Mouse (Mus musculus): ENCODE data around the gene Spint3.
"Not testable (repeated sequence)": the region's sequence is repeated elsewhere in the genome, so short reads cannot be mapped to it uniquely, and the experiment has no call there.

Gene Spint3

DNA sequence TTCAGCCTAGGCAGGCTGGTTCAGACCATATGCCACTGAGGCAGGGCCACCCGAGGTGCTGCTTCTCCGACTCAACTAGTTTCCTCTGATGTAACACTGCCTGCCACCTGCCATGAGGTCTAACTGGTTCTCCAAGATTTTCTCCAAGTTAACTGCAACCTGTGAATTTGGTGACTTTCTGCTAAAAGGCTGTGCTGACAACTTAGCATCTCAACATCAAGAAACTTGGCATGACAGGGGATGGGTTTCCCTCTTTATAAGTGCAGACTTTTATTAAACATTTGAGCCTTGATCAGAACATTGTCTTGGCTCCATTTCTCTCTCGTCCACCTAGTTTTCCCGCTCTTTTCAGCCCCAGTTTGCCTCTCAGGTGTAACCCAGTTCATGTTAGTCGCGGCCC lies at the start of gene Spint3:
TSS of gene Spint3 (minus strand) at position 101 of the 400 bp plus-strand sequence.
- not testable (repeated sequence) for DNase-seq (ENCODE audit: low spot score)

DNA sequence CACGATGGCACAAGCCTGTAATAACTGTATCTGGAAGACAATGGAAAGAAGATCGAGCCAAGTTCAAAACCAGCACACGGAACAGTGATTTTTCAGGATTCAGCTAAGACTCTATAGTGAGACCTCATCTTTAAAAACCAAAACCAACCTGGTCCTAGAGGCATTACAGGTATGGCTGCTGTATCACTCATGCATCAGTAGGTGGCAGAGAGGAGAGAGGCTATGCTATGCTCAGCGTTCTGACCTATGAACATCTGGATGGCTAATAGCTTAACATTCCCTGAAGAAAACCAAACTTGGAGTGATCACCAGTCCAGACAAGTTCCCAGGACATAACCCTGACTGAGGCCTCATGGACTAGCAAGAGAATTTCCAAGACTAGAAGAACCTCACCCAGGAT lies 48.5 kb upstream of the Spint3 start:
- DNase-seq (ENCODE audit: low spot score), result no peak

DNA sequence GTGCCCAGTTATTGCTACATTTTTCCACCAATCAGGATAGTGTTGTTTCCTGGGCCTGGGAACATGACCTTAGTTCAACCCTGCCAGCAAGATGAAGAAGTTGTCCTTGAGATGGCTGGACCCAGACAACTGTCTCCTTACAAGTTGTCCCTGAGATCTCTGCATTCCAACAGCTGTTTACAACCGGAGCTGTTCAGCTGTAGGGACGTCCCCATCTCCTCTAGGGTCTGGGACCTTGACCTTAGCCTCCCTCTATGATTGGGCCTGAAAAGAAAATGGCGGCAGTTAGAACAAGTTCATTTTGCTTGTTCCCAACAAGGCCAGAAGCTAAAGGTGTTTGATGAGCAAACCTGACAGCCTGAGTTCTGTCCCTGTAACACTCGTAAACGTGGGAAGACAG lies 45.8 kb upstream of the Spint3 start:
- no peak for DNase-seq (ENCODE audit: low spot score)

- no peak for DNase-seq (ENCODE audit: low spot score)
Observed at GRCm38 (mm10) chr2:164615386-164615785, 42.1 kb upstream of the Spint3 start.

- DNase-seq (ENCODE audit: low spot score), result not testable (repeated sequence)
Observed at GRCm38 (mm10) chr2:164613471-164613870, 40.2 kb upstream of the Spint3 start, which contains the start of the genes Wfdc6b and Wfdc8. Gene Wfdc6b, plus strand, starts transcription at chr2:164613522. Gene Wfdc8, minus strand, starts transcription at chr2:164613626.

- no peak for DNase-seq (ENCODE audit: low spot score)
Observed at GRCm38 (mm10) chr2:164608781-164609180, 35.5 kb upstream of the Spint3 start.

GRCm38 (mm10) chr2:164604411-164604810 lies 31.2 kb upstream of the Spint3 start:
- DNase-seq (ENCODE audit: low spot score), result no peak

DNA sequence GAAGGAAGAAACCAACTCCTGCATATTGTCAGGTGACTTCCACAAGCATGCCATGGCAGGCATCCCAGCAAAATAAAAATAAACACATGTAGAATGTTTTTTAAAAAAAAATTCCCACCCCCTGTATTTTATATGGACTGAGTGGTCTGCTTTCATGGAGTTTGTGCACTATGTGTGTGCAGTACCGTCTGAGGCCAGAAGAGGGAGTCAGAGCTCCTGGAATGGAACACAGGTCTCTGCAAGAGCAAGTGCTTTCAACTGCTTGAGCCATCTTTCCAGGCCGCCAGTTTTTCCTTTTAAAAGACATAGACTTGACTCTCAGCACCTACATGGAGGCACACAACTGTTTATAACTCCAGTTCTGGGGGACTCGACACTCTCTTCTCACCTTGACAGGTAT lies 30.2 kb upstream of the Spint3 start:
- no peak for DNase-seq (ENCODE audit: low spot score)

DNA sequence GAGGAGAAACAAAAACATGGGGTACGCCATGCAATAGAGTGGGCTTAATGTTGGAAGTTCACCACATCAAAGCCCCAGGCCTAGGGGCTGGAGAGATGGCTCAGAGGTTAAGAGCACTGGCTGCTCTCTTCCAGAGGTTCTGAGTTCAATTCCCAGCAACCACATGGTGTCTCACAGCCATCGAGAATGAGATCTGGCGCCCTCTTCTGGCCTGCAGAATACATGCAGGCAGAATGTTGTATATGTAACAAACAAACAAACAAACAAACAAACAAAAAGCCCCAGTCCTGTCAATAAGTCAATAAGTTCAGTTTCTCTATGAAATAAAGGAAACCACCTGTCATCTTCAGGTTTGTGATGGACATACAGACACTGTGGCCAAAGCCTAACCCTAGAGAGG lies 26.9 kb upstream of the Spint3 start:
- DNase-seq (ENCODE audit: low spot score), result no peak

DNA sequence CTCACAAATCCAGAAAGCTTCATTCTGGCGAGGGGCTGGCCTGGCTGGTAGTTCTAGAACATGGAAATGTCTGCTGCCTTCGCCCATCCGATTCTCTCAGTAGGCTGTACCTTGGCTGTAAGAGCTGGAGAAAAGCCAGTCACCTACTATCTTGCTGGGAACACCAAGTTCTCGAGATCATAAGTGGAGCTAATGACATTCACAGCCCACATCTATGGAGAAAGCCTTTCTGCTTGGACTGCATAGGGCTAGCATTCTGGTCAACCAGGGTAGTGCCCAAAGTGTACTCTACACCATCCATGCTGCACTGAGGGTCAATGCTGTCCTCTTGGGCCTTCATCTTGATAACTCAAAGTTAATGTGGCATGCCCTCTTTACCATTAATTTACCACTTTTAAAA lies 20.2 kb upstream of the Spint3 start, which contains the start of gene Eppin:
TSS of gene Eppin (minus strand) at position 101 of the 400 bp plus-strand sequence.
- DNase-seq (ENCODE audit: low spot score), result no peak

- peak; percentile 2 for DNase-seq (ENCODE audit: low spot score)
Observed at GRCm38 (mm10) chr2:164592014-164592413, 18.8 kb upstream of the Spint3 start.

GRCm38 (mm10) chr2:164585025-164585725 lies 11.9 kb upstream of the Spint3 start, which contains the start of gene Wfdc6a:
Gene Wfdc6a, minus strand, starts transcription at chr2:164585447.
- DNase-seq (ENCODE audit: low spot score), result not testable (repeated sequence)

GRCm38 (mm10) chr2:164567460-164567859 lies 5.8 kb downstream of the Spint3 start:
- DNase-seq (ENCODE audit: low spot score), result no peak

DNA sequence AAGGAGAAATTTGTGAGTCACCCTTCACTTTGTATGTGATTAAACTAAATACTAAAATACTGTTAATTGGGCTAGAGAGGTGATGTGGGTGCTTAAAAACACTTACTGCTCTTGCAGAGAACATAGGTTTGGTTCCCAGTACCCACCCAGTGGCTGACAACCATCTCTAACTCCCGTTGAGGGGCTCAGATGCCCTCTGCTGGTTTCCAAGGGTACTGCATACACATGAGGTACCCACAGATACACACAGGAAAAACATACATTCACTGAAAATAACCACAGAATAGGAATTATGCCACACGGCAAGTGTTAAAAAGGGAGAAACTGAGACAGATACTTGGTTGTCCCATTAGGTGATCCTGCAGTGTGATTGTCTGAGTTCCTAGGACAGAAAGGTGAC lies 6.3 kb downstream of the Spint3 start:
- DNase-seq (ENCODE audit: low spot score), result no peak

DNA sequence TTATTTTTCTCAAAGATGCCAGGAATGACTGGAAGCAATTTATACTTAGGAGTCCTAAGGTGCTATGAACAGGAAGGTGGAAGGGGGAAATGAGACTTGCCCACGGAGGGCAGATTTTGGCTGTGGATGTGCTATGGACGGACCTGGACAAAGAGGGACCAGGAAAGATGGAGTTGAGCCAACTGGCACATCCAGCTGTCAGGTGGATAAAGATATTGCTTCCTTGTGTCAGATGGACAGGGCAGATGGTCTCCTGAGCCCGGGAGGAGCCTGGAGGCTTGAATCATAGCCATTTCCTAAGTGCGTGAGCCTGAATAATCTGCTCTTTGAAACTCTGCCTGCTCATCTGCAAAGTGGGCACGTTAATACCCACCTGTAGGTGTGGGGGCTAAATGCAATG lies 8.9 kb downstream of the Spint3 start:
- no peak for DNase-seq (ENCODE audit: low spot score)

GRCm38 (mm10) chr2:164563339-164564038 lies 9.8 kb downstream of the Spint3 start:
- no peak for DNase-seq (ENCODE audit: low spot score)

- DNase-seq (ENCODE audit: low spot score), result no peak
Observed at GRCm38 (mm10) chr2:164562391-164563188, 10.7 kb downstream of the Spint3 start, which contains the start of gene Wfdc2. Gene Wfdc2, plus strand, starts transcription at chr2:164562413.

DNA sequence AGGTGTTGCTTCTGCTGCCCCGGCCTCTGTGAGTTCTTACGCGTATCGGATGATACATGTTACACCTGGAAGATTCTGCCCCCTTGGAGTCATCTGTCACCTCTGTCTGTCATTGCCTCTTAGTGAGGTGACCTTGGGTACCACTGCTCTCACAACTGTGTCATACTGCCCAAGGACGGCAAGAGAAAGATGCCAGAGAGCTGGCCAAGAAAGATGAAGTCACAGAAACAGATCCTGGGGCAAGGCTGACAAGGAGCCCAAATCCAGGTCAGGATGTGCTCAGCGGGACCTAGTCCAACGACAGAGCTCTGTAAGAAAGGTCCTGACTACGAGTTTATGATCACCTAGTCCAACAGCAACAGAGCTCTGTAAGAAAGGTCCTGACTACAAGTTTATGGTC lies 13.2 kb downstream of the Spint3 start:
- DNase-seq (ENCODE audit: low spot score), result no peak

DNA sequence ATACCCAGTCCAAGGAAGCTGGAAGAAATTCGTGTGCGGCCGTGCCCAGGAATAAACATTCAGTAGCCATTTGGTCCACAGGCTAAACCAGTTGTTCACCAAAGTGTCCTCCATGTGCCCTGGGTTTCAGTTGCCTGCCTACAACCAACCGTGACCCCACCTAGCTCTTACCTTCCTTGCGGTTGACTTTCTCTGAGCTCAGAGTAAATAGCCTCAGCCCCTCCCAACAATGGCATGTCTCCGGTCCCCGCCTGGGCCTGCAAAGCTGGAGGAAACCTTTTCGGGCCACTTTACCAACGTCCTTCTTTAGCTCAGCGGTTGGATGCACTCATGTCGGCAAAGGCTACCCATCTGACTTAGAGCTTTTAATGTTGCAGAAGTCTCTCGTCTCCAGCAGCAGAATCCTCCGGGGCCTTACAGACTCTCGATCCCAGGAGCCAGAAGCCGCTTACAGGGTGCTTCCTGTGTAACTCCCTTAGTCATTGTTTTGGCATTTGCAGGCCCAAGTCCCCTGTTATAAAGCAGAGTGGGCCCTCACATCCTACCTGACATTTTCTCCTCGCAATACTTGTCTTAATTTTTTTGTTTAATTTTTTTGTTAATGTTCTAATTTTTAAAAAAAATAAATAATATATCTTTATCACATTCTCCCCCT lies 14.1 kb downstream of the Spint3 start:
- no peak for DNase-seq (ENCODE audit: low spot score)

DNA sequence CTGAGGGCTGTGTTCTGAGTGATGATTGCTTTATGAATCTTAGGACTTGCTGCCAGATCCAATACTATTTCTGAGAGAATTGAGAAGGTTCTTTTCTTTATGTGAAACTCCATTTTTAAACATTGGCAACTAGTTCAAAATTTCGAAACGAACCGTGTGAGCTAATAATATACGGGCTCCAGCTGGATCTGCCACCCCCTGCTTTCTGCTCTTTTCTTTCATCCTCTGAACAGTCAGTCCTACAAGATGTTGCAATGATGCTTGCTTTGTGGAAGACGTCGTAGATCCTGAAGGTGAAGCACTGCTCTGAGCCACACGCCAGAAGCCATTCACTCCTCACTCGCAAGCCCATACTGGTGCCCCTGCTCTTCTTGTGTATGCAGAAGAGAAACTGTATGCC lies 14.8 kb downstream of the Spint3 start:
- DNase-seq (ENCODE audit: low spot score), result peak; percentile 29

DNA sequence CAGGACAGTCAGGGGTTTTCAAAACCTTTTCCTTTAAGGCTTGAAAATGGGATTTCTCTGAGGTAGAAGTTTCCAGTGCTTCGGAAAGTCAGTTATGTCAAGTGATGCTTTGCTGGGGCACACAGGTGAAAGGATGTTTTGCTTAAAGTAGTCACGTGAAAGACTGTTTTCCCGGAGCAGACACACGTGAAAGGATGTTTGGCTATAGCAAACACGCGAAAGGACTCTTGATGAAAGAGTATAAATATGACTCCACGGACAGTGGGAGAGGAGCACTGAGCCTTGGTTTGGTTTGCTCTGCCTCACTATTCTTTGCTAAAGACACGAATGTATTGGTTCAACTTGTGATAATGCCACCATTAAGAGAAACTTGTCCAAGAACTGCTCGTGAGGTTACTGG lies 21.8 kb downstream of the Spint3 start:
- no peak for DNase-seq (ENCODE audit: low spot score)

- no peak for DNase-seq (ENCODE audit: low spot score)
Observed at GRCm38 (mm10) chr2:164550895-164551269, 22.4 kb downstream of the Spint3 start.
